Mouse (Mus musculus) macrophage (primary cell): ENCODE measurements around the gene Krtcap3. TPM values are rescaled to one million over a fixed set of nuclear protein-coding genes. Genes with fewer than 3 reads are reported as not detected.
"Not testable (repeated sequence)": the region's sequence is repeated elsewhere in the genome, so short reads cannot be mapped to it uniquely, and the experiment has no call there.

ENCODE experiments used
- H3K27ac ChIP-seq: fragments of 350-480 bp; formaldehyde crosslinking; 2 replicates; pipeline ENCODE4 v1.9.0; 2021
- H3K36me3 ChIP-seq: fragments of 350-480 bp; formaldehyde crosslinking; 2 replicates; pipeline ENCODE4 v1.9.0; 2021; ENCODE audit errors: inconsistent target
- H3K4me3 ChIP-seq: fragments of 350-480 bp; formaldehyde crosslinking; 2 replicates; pipeline ENCODE4 v1.9.0; 2021; ENCODE audit errors: inconsistent target
- H3K79me2 ChIP-seq: fragments of 350-480 bp; formaldehyde crosslinking; 2 replicates; pipeline ENCODE4 v1.9.0; 2021; ENCODE audit errors: inconsistent target
- WGBS: methylation state at CpG from one replicate; pipeline ENCODE4 v1.1.7; 2026; ENCODE audit warnings: inconsistent platforms; ENCODE audit not compliant: missing documents; 5-methylcytosine and 5-hydroxymethylcytosine counted together
- polyA plus RNA-seq: library from polyadenylated mRNA; stranded (reverse); fragments of 250-400 nt; gene quantifications from 3 replicates; pipeline ENCODE4 v1.2.4, GENCODE M21; 2018; ENCODE audit warnings: inconsistent platforms
- total RNA-seq, 78 experiments: library from RNA; depleted of rRNA; stranded (reverse); fragments of 250-400 nt; gene quantifications; 1 replicate in 9 of 78; 2 replicates in 24 of 78; 3 replicates in 43 of 78; 4 replicates in 2 of 78; pipeline ENCODE4 v1.2.4; 2018; ENCODE audit warnings: inconsistent platforms in 56 of 78

Gene Krtcap3
- total RNA-seq (2018; cell fraction: chromatin; rRNA removed) = 10 to 100 TPM in 24 of 26 experiments, 1 to 10 TPM in 2; 5.3 to 51.6 (median 23.7) TPM
- 1 to 10 TPM in 3 of 26 experiments, under 1 TPM in 12, not detected in 11; 0.22 to 1.6 (median 0.56) TPM for total RNA-seq (2018; cell fraction: cytosol; rRNA removed)
- total RNA-seq (2018; cell fraction: nucleus; rRNA removed) = 10 to 100 TPM in 14 of 26 experiments, 1 to 10 TPM in 12; 5.4 to 23.5 (median 10.2) TPM
- polyA plus RNA-seq = 0.37 to 2.5 TPM (median 0.63 TPM) in 3 replicates

GRCm38 (mm10) chr5:31251541-31252101 lies at the start of gene Krtcap3:
TSS of gene Krtcap3 (plus strand) at chr5:31251691.
- H3K4me3 ChIP-seq = no peak within 1 kb of the TSS
- peaks cover 47% of the 10 kb centered on the region for H3K36me3 ChIP-seq
- no peaks in the 10 kb centered on the region for H3K79me2 ChIP-seq
- no peak within 1 kb of the TSS for H3K27ac ChIP-seq
- WGBS = 70% methylated on average over 44 of the region's 47 CpGs

DNA sequence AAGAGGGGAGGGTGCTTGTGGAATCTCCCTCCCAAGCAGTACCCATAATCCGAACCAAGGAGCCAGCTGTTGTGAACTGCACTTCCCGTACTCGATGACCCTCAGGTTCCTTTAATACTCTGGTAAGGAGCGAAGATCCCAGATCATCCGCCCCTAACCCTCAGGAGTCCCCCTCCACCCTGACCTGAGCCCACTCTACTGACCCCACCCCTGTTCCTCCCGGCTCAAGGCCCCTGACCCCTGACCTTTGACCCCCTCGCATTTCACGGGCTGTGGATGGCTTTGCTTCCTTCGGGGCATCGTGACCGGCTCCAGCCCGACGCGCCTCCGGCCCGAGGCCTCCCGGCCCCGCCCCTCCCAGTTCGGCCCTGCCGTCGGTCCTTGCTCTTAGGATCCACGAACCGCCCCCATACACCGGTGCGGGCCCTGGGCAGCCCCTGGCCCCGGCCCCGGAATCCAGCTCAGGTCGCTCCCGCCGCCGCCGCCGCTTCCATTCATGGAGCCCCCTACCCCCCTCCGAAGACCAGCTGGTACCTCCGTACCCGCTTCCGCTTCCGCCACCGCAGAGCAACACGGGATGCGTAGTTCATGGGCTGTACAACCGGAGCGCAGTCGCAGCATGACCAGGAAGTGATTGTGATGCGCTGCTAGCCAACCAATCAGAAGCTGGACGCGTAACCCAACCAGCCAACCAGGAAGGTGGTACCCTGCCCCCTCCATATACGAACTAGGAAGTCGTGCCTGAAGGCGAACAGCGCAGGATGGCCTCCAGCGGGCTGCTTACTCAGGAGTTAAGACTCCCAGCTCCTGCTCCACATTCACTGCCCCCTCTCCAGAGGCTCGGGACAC lies 49.5 kb upstream of the Krtcap3 start, which contains the start of gene Zfp513:
TSS of gene Zfp513 (minus strand) at position 562 of the 849 bp plus-strand sequence.
- WGBS = under 1% methylated on average over 52 of the region's 53 CpGs
- Histone ChIP-seq H3K79me2 (peaks cover 47% of the 10 kb centered on the region), H3K4me3 (peak within 1 kb of the TSS; percentile 89), H3K27ac (peak within 1 kb of the TSS; percentile 90), H3K36me3 (peaks cover 57% of the 10 kb centered on the region)

- WGBS = 95% methylated on average over 7 of the region's 7 CpGs
- Histone ChIP-seq H3K79me2 (peaks cover 38% of the 10 kb centered on the region), H3K4me3 (peak overlapping the region; percentile 89), H3K27ac (peak overlapping the region; percentile 77), H3K36me3 (peaks cover 56% of the 10 kb centered on the region)
Observed at GRCm38 (mm10) chr5:31202933-31203332, 48.6 kb upstream of the Krtcap3 start.

GRCm38 (mm10) chr5:31203866-31204265 lies 47.6 kb upstream of the Krtcap3 start:
- H3K79me2 ChIP-seq = peaks cover 40% of the 10 kb centered on the region
- H3K27ac ChIP-seq = no peak overlapping the region
- H3K36me3 ChIP-seq = peaks cover 48% of the 10 kb centered on the region
- H3K4me3 ChIP-seq = no peak overlapping the region
- WGBS = 97% methylated on average over 2 of the region's 2 CpGs

DNA sequence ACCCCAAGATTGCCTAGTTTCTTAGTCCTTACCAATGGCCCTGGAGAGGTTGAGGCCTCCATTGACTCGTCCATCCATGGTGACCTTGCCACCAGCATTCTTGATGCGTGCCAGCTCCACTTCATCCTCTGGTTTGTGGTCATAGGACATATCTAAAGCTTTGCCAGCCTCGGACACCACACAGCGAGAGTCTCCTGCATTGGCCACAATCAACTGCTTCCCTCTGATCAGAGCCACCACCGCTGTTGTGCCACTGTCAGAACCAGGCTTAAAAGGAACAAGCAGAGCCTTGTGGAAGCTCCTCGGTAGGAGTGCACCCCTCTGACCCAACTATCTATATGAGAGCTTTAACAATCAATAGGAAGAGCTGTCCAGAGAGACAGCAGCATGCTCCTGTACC lies 47.1 kb upstream of the Krtcap3 start:
- no peak overlapping the region for H3K4me3 ChIP-seq
- WGBS = 98% methylated on average over 6 of the region's 6 CpGs
- H3K27ac ChIP-seq = no peak overlapping the region
- H3K79me2 ChIP-seq = peaks cover 40% of the 10 kb centered on the region
- peaks cover 42% of the 10 kb centered on the region for H3K36me3 ChIP-seq

GRCm38 (mm10) chr5:31216554-31216953 lies 34.9 kb upstream of the Krtcap3 start:
- H3K27ac ChIP-seq, H3K4me3 ChIP-seq, H3K36me3 ChIP-seq: not testable (repeated sequence)
- WGBS = 81% methylated on average over 5 of the region's 6 CpGs
- peaks cover 83% of the 10 kb centered on the region for H3K79me2 ChIP-seq

- Histone ChIP-seq H3K4me3 (no peak overlapping the region), H3K27ac (no peak overlapping the region), H3K36me3 (no peaks in the 10 kb centered on the region), H3K79me2 (peaks cover 66% of the 10 kb centered on the region)
- 100% methylated on average over 1 of the region's 7 CpGs for WGBS
Observed at GRCm38 (mm10) chr5:31218294-31218693, 33.2 kb upstream of the Krtcap3 start.

- Histone ChIP-seq H3K79me2 (peaks cover 58% of the 10 kb centered on the region), H3K4me3 (peak overlapping the region; percentile 47), H3K36me3 (no peaks in the 10 kb centered on the region), H3K27ac (no peak overlapping the region)
- 7% methylated on average over 2 of the region's 2 CpGs for WGBS
Observed at GRCm38 (mm10) chr5:31219070-31219469, 32.4 kb upstream of the Krtcap3 start.

DNA sequence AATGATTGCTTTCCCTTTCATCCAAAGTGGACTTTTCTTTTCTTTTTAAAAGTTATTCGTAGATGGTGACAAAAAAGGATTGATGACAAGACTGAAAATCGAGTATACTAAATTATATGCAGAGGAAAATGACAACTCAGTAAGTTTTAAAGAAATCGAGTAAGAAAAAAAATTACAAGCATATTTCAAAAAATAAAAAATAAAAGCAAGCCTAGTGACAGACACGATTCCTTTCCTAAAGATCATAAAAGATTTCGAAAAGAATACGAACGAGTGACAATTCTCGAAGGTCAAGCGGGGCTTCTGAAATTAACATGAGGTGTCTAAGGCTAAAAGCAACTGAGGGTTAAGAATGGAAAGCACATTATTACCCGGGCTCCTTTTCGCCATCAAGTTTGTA lies 32.0 kb upstream of the Krtcap3 start:
- H3K36me3 ChIP-seq = no peaks in the 10 kb centered on the region
- WGBS = 1% methylated on average over 10 of the region's 11 CpGs

DNA sequence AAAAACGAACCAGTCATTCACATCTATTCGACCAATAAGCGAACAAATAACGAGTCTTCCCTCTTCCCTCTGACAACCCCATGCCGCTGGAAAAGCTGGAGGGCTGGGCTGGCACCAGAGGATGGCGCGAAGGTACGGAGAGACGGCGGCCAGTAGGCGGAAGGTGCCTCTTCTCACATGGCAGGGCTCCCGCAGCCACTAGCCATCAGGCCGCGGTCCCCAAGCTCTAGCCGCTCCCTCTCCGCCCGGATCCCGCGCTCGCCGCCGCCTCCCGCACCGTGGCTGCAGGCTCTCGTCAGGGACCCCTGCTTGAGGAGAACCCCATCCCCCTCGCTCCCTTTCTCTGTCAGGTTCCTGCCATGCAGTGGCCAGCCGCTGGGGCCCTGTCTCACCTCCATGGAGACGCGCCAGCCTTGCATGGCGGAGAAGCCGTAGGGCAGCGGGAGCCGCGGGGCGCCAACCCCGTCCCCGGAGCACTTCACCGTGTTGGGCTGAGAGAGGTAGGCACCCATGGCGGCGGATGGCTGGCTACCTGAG lies 31.5 kb upstream of the Krtcap3 start:
- Histone ChIP-seq H3K27ac (peak overlapping the region; percentile 34; the same call in 1 of the 2 replicates), H3K79me2 (peaks cover 49% of the 10 kb centered on the region), H3K4me3 (peak overlapping the region; percentile 47), H3K36me3 (no peaks in the 10 kb centered on the region)
- 0% methylated on average over 36 of the region's 40 CpGs for WGBS

More for the DNA sequence above, 32.0 kb upstream of the Krtcap3 start:
- peak overlapping the region; percentile 34; the same call in 1 of the 2 replicates for H3K27ac ChIP-seq
- H3K4me3 ChIP-seq = peak overlapping the region; percentile 47
- H3K79me2 ChIP-seq = peaks cover 54% of the 10 kb centered on the region

GRCm38 (mm10) chr5:31220448-31221303 lies 30.8 kb upstream of the Krtcap3 start, which contains the start of gene Ppm1g:
TSS of gene Ppm1g (minus strand) at chr5:31220687.
- under 1% methylated on average over 68 of the region's 70 CpGs for WGBS
- H3K36me3 ChIP-seq = no peaks in the 10 kb centered on the region
- H3K79me2 ChIP-seq = peaks cover 42% of the 10 kb centered on the region
- peak within 1 kb of the TSS; percentile 83 for H3K27ac ChIP-seq
- H3K4me3 ChIP-seq = peak within 1 kb of the TSS; percentile 77

- WGBS = 38% methylated on average over 11 of the region's 11 CpGs
- H3K27ac ChIP-seq = peak overlapping the region; percentile 83
- H3K36me3 ChIP-seq = no peaks in the 10 kb centered on the region
- peak overlapping the region; percentile 77 for H3K4me3 ChIP-seq
- H3K79me2 ChIP-seq = peaks cover 35% of the 10 kb centered on the region
Observed at GRCm38 (mm10) chr5:31221304-31221945, 30.1 kb upstream of the Krtcap3 start.

GRCm38 (mm10) chr5:31222696-31223095 lies 28.8 kb upstream of the Krtcap3 start:
- Histone ChIP-seq H3K79me2 (peaks cover 22% of the 10 kb centered on the region), H3K36me3 (no peaks in the 10 kb centered on the region), H3K27ac (no peak overlapping the region), H3K4me3 (no peak overlapping the region)
- 95% methylated on average over 9 of the region's 9 CpGs for WGBS
